Mouse (Mus musculus): Measurements from ENCODE around the gene Sac3d1. TPM values are rescaled to one million over a fixed set of nuclear protein-coding genes. Genes with fewer than 3 reads are reported as not detected.

Gene Sac3d1
- polyA plus RNA-seq, 1 experiment = 46.4 TPM

DNA sequence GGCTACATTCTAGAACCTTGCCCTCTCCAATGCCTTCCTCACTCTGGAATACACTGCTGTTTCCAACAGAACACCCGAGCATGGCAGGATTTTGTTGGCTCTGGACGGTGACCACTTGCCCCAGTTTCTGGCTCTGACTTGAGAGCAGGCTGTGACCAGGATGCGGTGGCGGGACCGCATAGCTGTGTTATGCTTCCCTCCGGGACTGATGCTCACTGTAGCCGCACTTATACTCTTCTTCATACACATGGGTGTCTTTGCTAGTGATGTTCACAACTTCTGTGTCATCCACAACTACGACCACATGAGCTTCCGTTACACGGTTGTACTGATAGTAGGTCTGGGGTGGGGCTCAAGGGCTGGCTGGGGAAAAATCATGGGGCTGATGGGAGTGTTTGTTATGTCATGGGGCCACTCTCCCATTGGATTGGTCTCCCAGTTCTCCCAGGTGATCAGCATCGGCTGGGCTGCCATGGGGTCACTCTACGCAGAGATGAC is 38.4 kb downstream of the Sac3d1 start, which contains the start of gene Tmem262:
TSS of gene Tmem262 (plus strand) at position 51 of the 498 bp plus-strand sequence.
- no peak within 1 kb of the TSS for H3K27ac ChIP-seq (ENCODE audit: insufficient read depth, low read depth, low read length)
- peaks cover 10% of the 10 kb centered on the region for H3K4me1 ChIP-seq (ENCODE audit: control insufficient read depth, insufficient read depth, insufficient read length, low read length)
- no peaks in the 10 kb centered on the region for H3K27me3 ChIP-seq (ENCODE audit: control insufficient read depth, insufficient read depth, low read length)
- H3K36me3 ChIP-seq (ENCODE audit: control insufficient read depth, insufficient read depth, low read length) = peaks cover 30% of the 10 kb centered on the region
- WGBS = 91% methylated on average over 12 of the region's 12 CpGs
- TF ChIP-seq CTCF (IDR thresholded peaks at IDR 0.05; ENCODE audit: extremely low read depth, insufficient read length, insufficient replicate concordance, low read depth, low read length) (no peak), POLR2A (IDR thresholded peaks at IDR 0.05; ENCODE audit: low read depth, low read length) (no peak)
- H3K4me3 ChIP-seq (ENCODE audit: low read depth, low read length) = no peak within 1 kb of the TSS

DNA sequence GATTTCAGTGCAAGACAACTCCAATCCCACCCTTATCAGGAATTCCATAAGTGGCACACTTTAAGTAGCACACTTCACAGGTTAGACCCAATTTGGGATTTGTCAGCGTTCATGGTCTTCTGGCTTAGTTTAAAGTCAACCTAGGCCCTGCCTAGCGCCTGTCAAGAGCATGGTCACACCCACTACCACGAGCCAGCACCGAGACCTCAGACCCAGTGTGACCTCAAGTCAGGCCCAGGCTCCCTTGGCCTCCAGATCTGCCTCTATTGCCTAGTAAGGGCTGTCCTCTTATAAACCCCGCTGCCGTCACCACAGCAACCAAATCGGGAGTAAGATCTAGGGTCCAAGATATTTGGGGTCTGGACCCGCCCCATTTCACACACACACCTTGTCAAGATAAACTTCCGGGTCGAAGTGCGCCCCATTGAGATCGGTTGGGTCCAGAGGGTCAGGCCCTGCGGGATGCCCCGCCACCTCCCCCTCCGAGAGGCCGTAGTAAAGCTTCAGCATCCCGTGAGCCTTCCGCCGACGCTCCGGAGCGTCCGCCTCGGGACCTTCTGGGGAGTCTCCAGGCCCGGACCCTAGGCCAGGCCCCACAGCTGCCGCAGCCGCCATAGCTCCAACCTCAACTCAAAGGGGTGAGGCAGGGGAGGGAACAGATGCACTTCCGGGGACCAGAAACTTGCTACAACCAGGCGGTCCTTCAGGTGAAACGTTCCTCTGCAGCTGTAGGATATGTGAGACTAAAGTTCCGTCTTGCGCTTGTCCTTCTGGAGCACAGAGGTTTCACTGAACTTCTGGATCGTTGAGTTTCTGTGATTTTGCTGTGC is 41.7 kb downstream of the Sac3d1 start, which contains the start of gene Vps51:
TSS of gene Vps51 (minus strand) at position 668 of the 830 bp plus-strand sequence.
- under 1% methylated on average over 33 of the region's 33 CpGs for WGBS
- H3K27ac ChIP-seq (ENCODE audit: insufficient read depth, low read depth, low read length) = peak within 1 kb of the TSS; percentile 87
- no peaks in the 10 kb centered on the region for H3K27me3 ChIP-seq (ENCODE audit: control insufficient read depth, insufficient read depth, low read length)
- TF ChIP-seq CTCF (IDR thresholded peaks at IDR 0.05; ENCODE audit: extremely low read depth, insufficient read length, insufficient replicate concordance, low read depth, low read length) = no peak
- TF ChIP-seq POLR2A (IDR thresholded peaks at IDR 0.05; ENCODE audit: low read depth, low read length) = no peak; the same call in 1 of the 2 replicates
- peaks cover 7% of the 10 kb centered on the region for H3K4me1 ChIP-seq (ENCODE audit: control insufficient read depth, insufficient read depth, insufficient read length, low read length)
- H3K36me3 ChIP-seq (ENCODE audit: control insufficient read depth, insufficient read depth, low read length) = peaks cover 33% of the 10 kb centered on the region
- H3K4me3 ChIP-seq (ENCODE audit: low read depth, low read length) = peak within 1 kb of the TSS; percentile 94

- peaks cover 32% of the 10 kb centered on the region for H3K36me3 ChIP-seq (ENCODE audit: control insufficient read depth, insufficient read depth, low read length)
- 92% methylated on average over 5 of the region's 5 CpGs for WGBS
- H3K27me3 ChIP-seq (ENCODE audit: control insufficient read depth, insufficient read depth, low read length) = no peaks in the 10 kb centered on the region
- H3K4me3 ChIP-seq (ENCODE audit: low read depth, low read length) = no peak overlapping the region
- no peak for TF ChIP-seq CTCF (IDR thresholded peaks at IDR 0.05; ENCODE audit: extremely low read depth, insufficient read length, insufficient replicate concordance, low read depth, low read length)
- no peak for TF ChIP-seq POLR2A (IDR thresholded peaks at IDR 0.05; ENCODE audit: low read depth, low read length)
- H3K27ac ChIP-seq (ENCODE audit: insufficient read depth, low read depth, low read length) = peak overlapping the region; percentile 17; the same call in 1 of the 2 replicates
- H3K4me1 ChIP-seq (ENCODE audit: control insufficient read depth, insufficient read depth, insufficient read length, low read length) = peaks cover 7% of the 10 kb centered on the region
These were observed 44.6 kb downstream of the Sac3d1 start for GRCm38 (mm10) chr19:6073889-6074288.

- Histone ChIP-seq H3K4me3 (ENCODE audit: low read depth, low read length) (no peak overlapping the region), H3K27ac (ENCODE audit: insufficient read depth, low read depth, low read length) (no peak overlapping the region), H3K27me3 (ENCODE audit: control insufficient read depth, insufficient read depth, low read length) (no peaks in the 10 kb centered on the region), H3K4me1 (ENCODE audit: control insufficient read depth, insufficient read depth, insufficient read length, low read length) (peaks cover 11% of the 10 kb centered on the region), H3K36me3 (ENCODE audit: control insufficient read depth, insufficient read depth, low read length) (peaks cover 33% of the 10 kb centered on the region)
- 95% methylated on average over 19 of the region's 19 CpGs for WGBS
- no peak for TF ChIP-seq POLR2A (IDR thresholded peaks at IDR 0.05; ENCODE audit: low read depth, low read length)
- no peak for TF ChIP-seq CTCF (IDR thresholded peaks at IDR 0.05; ENCODE audit: extremely low read depth, insufficient read length, insufficient replicate concordance, low read depth, low read length)
These were observed 47.2 kb downstream of the Sac3d1 start for GRCm38 (mm10) chr19:6071261-6071660.

- H3K4me1 ChIP-seq (ENCODE audit: control insufficient read depth, insufficient read depth, insufficient read length, low read length) = peaks cover 8% of the 10 kb centered on the region
- no peaks in the 10 kb centered on the region for H3K27me3 ChIP-seq (ENCODE audit: control insufficient read depth, insufficient read depth, low read length)
- TF ChIP-seq CTCF (IDR thresholded peaks at IDR 0.05; ENCODE audit: extremely low read depth, insufficient read length, insufficient replicate concordance, low read depth, low read length) (no peak), POLR2A (IDR thresholded peaks at IDR 0.05; ENCODE audit: low read depth, low read length) (no peak)
- WGBS = 90% methylated on average over 31 of the region's 31 CpGs
- no peak overlapping the region for H3K27ac ChIP-seq (ENCODE audit: insufficient read depth, low read depth, low read length)
- H3K4me3 ChIP-seq (ENCODE audit: low read depth, low read length) = no peak overlapping the region
- peaks cover 33% of the 10 kb centered on the region for H3K36me3 ChIP-seq (ENCODE audit: control insufficient read depth, insufficient read depth, low read length)
These were observed 47.7 kb downstream of the Sac3d1 start for GRCm38 (mm10) chr19:6070571-6071250.

GRCm38 (mm10) chr19:6069851-6070250 is 48.6 kb downstream of the Sac3d1 start:
- WGBS = 93% methylated on average over 10 of the region's 10 CpGs

More at GRCm38 (mm10) chr19:6069851-6070250, 48.6 kb downstream of the Sac3d1 start:
- Histone ChIP-seq H3K4me3 (ENCODE audit: low read depth, low read length) (no peak overlapping the region), H3K27me3 (ENCODE audit: control insufficient read depth, insufficient read depth, low read length) (no peaks in the 10 kb centered on the region), H3K27ac (ENCODE audit: insufficient read depth, low read depth, low read length) (no peak overlapping the region), H3K36me3 (ENCODE audit: control insufficient read depth, insufficient read depth, low read length) (peaks cover 28% of the 10 kb centered on the region), H3K4me1 (ENCODE audit: control insufficient read depth, insufficient read depth, insufficient read length, low read length) (peaks cover 8% of the 10 kb centered on the region)
- TF ChIP-seq POLR2A (IDR thresholded peaks at IDR 0.05; ENCODE audit: low read depth, low read length) (no peak), CTCF (IDR thresholded peaks at IDR 0.05; ENCODE audit: extremely low read depth, insufficient read length, insufficient replicate concordance, low read depth, low read length) (no peak)

Data from small intestine, adult 2 months (tissue).